Mouse (Mus musculus) MEL (cell line): Measurements from ENCODE around the gene Lin7c. TPM values are rescaled to one million over a fixed set of nuclear protein-coding genes. Genes with fewer than 3 reads are reported as not detected.

Experiments used
- DNase-seq: peaks from one replicate; pipeline ENCODE4 v3.0.0; 2011; ENCODE audit warnings: low read depth, low spot score
- H3K27ac ChIP-seq: 2 replicates; pipeline ENCODE4 v1.5.1; 2012; ENCODE audit warnings: low read depth, mild to moderate bottlenecking, control low read depth, low read length, moderate library complexity; ENCODE audit not compliant: control insufficient read depth
- H3K27me3 ChIP-seq, 2 experiments: fragments of 150-350 bp in 1 of 2; sonication (generic) in 1 of 2; 2 replicates each; pipeline ENCODE4 v1.6.1; 2012; ENCODE audit warnings: low read length in 2 of 2, mild to moderate bottlenecking in 2 of 2, improper control_type of control experiment in 1 of 2, moderate library complexity in 1 of 2; ENCODE audit not compliant: insufficient read depth in 2 of 2, control insufficient read depth in 1 of 2
- H3K36me3 ChIP-seq, 2 experiments: 2 replicates each; pipeline ENCODE4 v1.6.1; 2012 to 2014; ENCODE audit warnings: low read length in 2 of 2, improper control_type of control experiment in 1 of 2, inconsistent platforms in 1 of 2, mild to moderate bottlenecking in 1 of 2; ENCODE audit not compliant: insufficient read depth in 2 of 2, control insufficient read depth in 1 of 2
- H3K4me1 ChIP-seq, 2 experiments: fragments of 150-350 bp in 1 of 2; sonication (generic) in 1 of 2; 2 replicates each; pipeline ENCODE4 v1.6.1; 2012; ENCODE audit warnings: low read length in 2 of 2, improper control_type of control experiment in 1 of 2, mild to moderate bottlenecking in 1 of 2; ENCODE audit not compliant: insufficient read depth in 2 of 2, control insufficient read depth in 1 of 2
- H3K4me3 ChIP-seq, 2 experiments: fragments of 150-350 bp in 1 of 2; sonication (generic) in 1 of 2; 2 replicates each; pipeline ENCODE4 v1.5.1; 2012; ENCODE audit warnings: low read depth in 2 of 2, low read length in 2 of 2, mild to moderate bottlenecking in 2 of 2, moderate library complexity in 2 of 2, control low read depth in 1 of 2, improper control_type of control experiment in 1 of 2; ENCODE audit not compliant: control insufficient read depth in 1 of 2, insufficient read depth in 1 of 2
- H3K79me2 ChIP-seq: 2 replicates; pipeline ENCODE4 v1.6.1; 2012; ENCODE audit warnings: mild to moderate bottlenecking, low read length, moderate library complexity; ENCODE audit not compliant: control insufficient read depth, poor library complexity, insufficient read depth
- H3K9ac ChIP-seq: 2 replicates; pipeline ENCODE4 v1.6.1; 2012; ENCODE audit warnings: low read depth, mild to moderate bottlenecking, control low read depth, low read length, moderate library complexity; ENCODE audit not compliant: control insufficient read depth, poor library complexity, severe bottlenecking
- H3K9me3 ChIP-seq: fragments of 150-350 bp; sonication (generic); replicated peaks from 2 replicates; pipeline ENCODE4 v1.6.1; 2012; ENCODE audit warnings: mild to moderate bottlenecking, low read length, improper control_type of control experiment, moderate library complexity; ENCODE audit not compliant: insufficient read depth
- BHLHE40 ChIP-seq: IDR thresholded peaks from 2 replicates; pipeline ENCODE4 v1.6.1; 2012; ENCODE audit warnings: low read depth, mild to moderate bottlenecking, inconsistent platforms, low read length, improper control_type of control experiment, borderline replicate concordance
- CHD2 ChIP-seq: IDR thresholded peaks from 2 replicates; pipeline ENCODE4 v1.6.1; 2011; ENCODE audit warnings: low read length, improper control_type of control experiment
- CTCF ChIP-seq, 3 experiments: IDR thresholded peaks in 2 of 3; conservative IDR thresholded peaks in 1 of 3; 2 replicates each; pipeline ENCODE4 v1.5.1; 2011 to 2012; ENCODE audit warnings: low read length in 3 of 3, low read depth in 2 of 3, mild to moderate bottlenecking in 2 of 3, improper control_type of control experiment in 1 of 3, inconsistent platforms in 1 of 3, mixed read lengths in 1 of 3, moderate library complexity in 1 of 3; ENCODE audit not compliant: control insufficient read depth in 1 of 3, insufficient read depth in 1 of 3, poor library complexity in 1 of 3, severe bottlenecking in 1 of 3
- E2F4 ChIP-seq: IDR thresholded peaks from 2 replicates; pipeline ENCODE4 v1.6.1; 2011; ENCODE audit warnings: low read depth, low read length, improper control_type of control experiment, borderline replicate concordance
- EP300 ChIP-seq, 2 experiments: IDR thresholded peaks; 2 replicates each; pipeline ENCODE4 v1.6.1; 2011; ENCODE audit warnings: improper control_type of control experiment in 2 of 2, low read length in 2 of 2, low read depth in 1 of 2, mild to moderate bottlenecking in 1 of 2
- ETS1 ChIP-seq: IDR thresholded peaks from 2 replicates; pipeline ENCODE4 v1.6.1; 2012; ENCODE audit warnings: low read depth, mild to moderate bottlenecking, inconsistent platforms, low read length, improper control_type of control experiment, moderate library complexity
- HCFC1 ChIP-seq: IDR thresholded peaks from 2 replicates; pipeline ENCODE4 v1.6.1; 2012; ENCODE audit warnings: low read depth, mild to moderate bottlenecking, inconsistent platforms, low read length, improper control_type of control experiment, moderate library complexity
- MEF2A ChIP-seq: IDR thresholded peaks from 2 replicates; pipeline ENCODE4 v1.6.1; 2014; ENCODE audit warnings: low read depth, mild to moderate bottlenecking, inconsistent platforms, low read length, improper control_type of control experiment; ENCODE audit not compliant: poor library complexity, insufficient replicate concordance, severe bottlenecking; ENCODE audit errors: extremely low read depth
- MYB ChIP-seq: IDR thresholded peaks from 2 replicates; pipeline ENCODE4 v1.6.1; 2011; ENCODE audit warnings: mild to moderate bottlenecking, low read depth, low read length, improper control_type of control experiment
- MYC ChIP-seq: IDR thresholded peaks from 2 replicates; pipeline ENCODE4 v1.6.1; 2011; ENCODE audit warnings: low read depth, mild to moderate bottlenecking, low read length, improper control_type of control experiment, moderate library complexity
- NRF1 ChIP-seq: IDR thresholded peaks from 2 replicates; pipeline ENCODE4 v1.6.1; 2014; ENCODE audit warnings: low read depth, mild to moderate bottlenecking, inconsistent platforms, low read length, improper control_type of control experiment, moderate library complexity; ENCODE audit not compliant: poor library complexity, insufficient read depth, severe bottlenecking
- POLR2AphosphoS5 ChIP-seq: IDR thresholded peaks from 2 replicates; pipeline ENCODE4 v1.6.1; 2012; ENCODE audit warnings: low read depth, borderline replicate concordance, mild to moderate bottlenecking, inconsistent platforms, low read length, moderate library complexity, mixed read lengths
- RAD21 ChIP-seq: IDR thresholded peaks from 2 replicates; pipeline ENCODE4 v1.6.1; 2011; ENCODE audit warnings: mild to moderate bottlenecking, low read depth, low read length, improper control_type of control experiment
- TAL1 ChIP-seq: IDR thresholded peaks from 2 replicates; pipeline ENCODE4 v1.6.1; 2012; ENCODE audit warnings: mild to moderate bottlenecking, inconsistent platforms, low read length, moderate library complexity, mixed read lengths
- TBP ChIP-seq: IDR thresholded peaks from 2 replicates; pipeline ENCODE4 v1.8.0; 2011; ENCODE audit warnings: low read depth, low read length, improper control_type of control experiment
- TCF12 ChIP-seq: IDR thresholded peaks from 2 replicates; pipeline ENCODE4 v1.6.1; 2014; ENCODE audit warnings: low read depth, mild to moderate bottlenecking, inconsistent platforms, low read length, improper control_type of control experiment, moderate library complexity
- UBTF ChIP-seq: IDR thresholded peaks from 2 replicates; pipeline ENCODE4 v1.6.1; 2012; ENCODE audit warnings: low read depth, mild to moderate bottlenecking, inconsistent platforms, low read length, improper control_type of control experiment, moderate library complexity, borderline replicate concordance; ENCODE audit not compliant: insufficient read depth
- USF1 ChIP-seq: IDR thresholded peaks from 2 replicates; pipeline ENCODE4 v1.6.1; 2014; ENCODE audit warnings: low read depth, mild to moderate bottlenecking, inconsistent platforms, low read length, improper control_type of control experiment, moderate library complexity
- ZC3H11A ChIP-seq: IDR thresholded peaks from 2 replicates; pipeline ENCODE4 v1.6.1; 2012; ENCODE audit warnings: low read depth, mild to moderate bottlenecking, inconsistent platforms, low read length, improper control_type of control experiment
- ZKSCAN1 ChIP-seq: IDR thresholded peaks from 2 replicates; pipeline ENCODE4 v1.6.1; 2012; ENCODE audit warnings: low read depth, mild to moderate bottlenecking, inconsistent platforms, low read length, improper control_type of control experiment, moderate library complexity
- polyA plus RNA-seq, 2 experiments: library from polyadenylated mRNA; stranded (reverse) in 1 of 2; unstranded in 1 of 2; fragments of >175 nt in 1 of 2; fragments of >200 nt in 1 of 2; gene quantifications; 2 replicates each; pipeline versions ENCODE4 v1.2.1 to v1.2.4; 2012; ENCODE audit warnings: low replicate concordance in 2 of 2, low read depth in 1 of 2; ENCODE audit not compliant: insufficient read length in 2 of 2, insufficient read depth in 1 of 2, missing spikeins in 1 of 2
- total RNA-seq: library from RNA; depleted of rRNA; stranded (reverse); fragments of 300-350 nt; gene quantifications from 2 replicates; pipeline ENCODE4 v1.2.3, GENCODE M21; 2012

Lin7c gene
- total and polyA plus RNA-seq, 3 experiments, result 45.0 to 46.8 TPM; not detected in 1

DNA sequence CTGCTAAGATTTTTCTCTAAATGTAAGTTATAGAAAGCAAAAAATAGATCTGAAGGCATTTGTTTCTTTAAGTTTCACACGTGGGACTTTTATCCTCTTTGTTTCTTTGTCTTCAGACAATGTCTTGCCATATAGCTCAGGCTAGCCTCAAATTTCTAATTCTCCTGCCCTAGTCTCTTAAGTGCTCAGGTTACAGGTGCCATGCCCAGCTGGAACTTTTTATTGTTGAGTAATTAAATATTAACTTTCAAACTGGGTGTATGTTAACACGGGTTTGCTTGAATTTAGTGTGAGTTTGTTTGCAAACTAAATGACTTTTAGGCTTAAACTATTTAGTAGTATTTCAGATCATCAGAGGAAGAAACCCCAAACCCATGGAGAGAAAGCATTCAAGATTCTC is 9.5 kb upstream of the Lin7c start:
- DNase-seq, result no peak
- no peak for TF ChIP-seq EP300 (IDR thresholded peaks at IDR 0.05; ENCODE audit: low read depth in 1 of 2, low read length in 2 of 2)
- TF ChIP-seq UBTF, result no peak
- no peak for TF ChIP-seq ZKSCAN1
- TF ChIP-seq ETS1, result no peak
- no peak for TF ChIP-seq CTCF (IDR thresholded peaks at IDR 0.05 in 2 of 3, conservative IDR thresholded peaks at IDR 0.05 in 1 of 3; ENCODE audit: control insufficient read depth in 1 of 3, insufficient read depth in 1 of 3, low read depth in 2 of 3, low read length in 3 of 3, poor library complexity in 1 of 3, severe bottlenecking in 1 of 3)
- TF ChIP-seq MYC, result no peak
- no peak for TF ChIP-seq TAL1
- TF ChIP-seq MYB, result no peak
- no peak for TF ChIP-seq TBP
- TF ChIP-seq NRF1, result no peak
- no peaks in the 10 kb centered on the region for H3K4me1 ChIP-seq
- peaks cover 3 to 4% of the 10 kb centered on the region in 2 experiments for H3K27me3 ChIP-seq
- H3K9ac ChIP-seq, result no peak overlapping the region
- H3K9me3 ChIP-seq, result no peaks in the 10 kb centered on the region
- H3K27ac ChIP-seq, result no peak overlapping the region
- no peaks in the 10 kb centered on the region; a peak in 1 of 4 replicates for H3K36me3 ChIP-seq
- H3K4me3 ChIP-seq, result no peak overlapping the region
- H3K79me2 ChIP-seq, result no peaks in the 10 kb centered on the region

DNA sequence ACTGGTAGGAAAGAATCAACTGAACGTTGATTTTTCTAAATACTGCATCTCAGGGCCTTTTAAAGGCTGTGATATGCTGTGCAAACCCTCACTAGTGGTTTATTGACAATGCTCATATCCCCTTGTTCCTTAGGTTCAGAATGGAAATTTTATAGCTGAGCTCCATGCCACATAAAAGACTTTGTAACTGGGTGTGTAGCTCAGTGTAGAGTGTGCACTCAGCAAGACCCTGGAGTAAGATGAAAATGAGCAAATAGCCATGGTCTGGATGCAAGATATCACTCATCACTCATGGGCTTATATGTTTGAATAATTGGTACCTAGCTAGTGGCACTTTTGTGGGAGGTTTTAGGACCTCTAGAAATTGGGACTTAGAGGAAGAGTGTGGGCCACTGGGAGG is 9.0 kb upstream of the Lin7c start:
- peaks cover 3 to 4% of the 10 kb centered on the region in 2 experiments for H3K27me3 ChIP-seq
- TF ChIP-seq USF1 (no peak), BHLHE40 (no peak), CHD2 (no peak), MEF2A (no peak), ZC3H11A (no peak), TAL1 (no peak), EP300 (IDR thresholded peaks at IDR 0.05; ENCODE audit: low read depth in 1 of 2, low read length in 2 of 2) (no peak), POLR2AphosphoS5 (no peak), TCF12 (no peak), RAD21 (no peak), HCFC1 (no peak), NRF1 (no peak), E2F4 (no peak), TBP (no peak)
- TF ChIP-seq, all 39 proteins: peak for 0
- Histone ChIP-seq H3K36me3 (no peaks in the 10 kb centered on the region; a peak in 1 of 4 replicates), H3K9me3 (no peaks in the 10 kb centered on the region), H3K9ac (no peak overlapping the region), H3K4me1 (no peaks in the 10 kb centered on the region), H3K79me2 (no peaks in the 10 kb centered on the region), H3K27ac (no peak overlapping the region), H3K4me3 (no peak overlapping the region)
- no peak for DNase-seq
